17 mouse cellular contexts compared by ENCODE assay signal in the genomic region with DNA sequence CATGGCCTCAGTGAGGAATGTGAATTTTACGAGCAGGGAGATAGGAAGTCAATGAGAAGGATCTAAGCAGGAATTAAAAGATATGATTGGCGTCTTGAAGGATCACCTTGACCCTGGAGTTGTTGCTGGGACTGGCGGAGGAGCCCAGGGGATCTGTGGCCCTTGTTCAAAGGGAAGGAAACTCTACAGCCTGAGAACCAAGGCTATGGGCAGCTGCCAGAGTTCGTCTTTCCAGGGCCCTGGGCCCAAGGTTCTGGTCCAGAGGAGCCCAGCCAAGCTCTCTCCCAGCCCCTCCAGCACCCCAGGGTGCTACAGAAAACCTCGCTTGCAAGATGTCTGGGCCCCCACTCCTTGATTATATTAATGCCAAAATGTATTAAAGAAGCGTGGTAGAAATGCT. TPM values are rescaled to one million over a fixed set of nuclear protein-coding genes. Genes with fewer than 3 reads are reported as not detected.
DNase-seq lines count a peak whose midpoint lies in the region; ATAC-seq and TF ChIP-seq lines count a peak whose summit lies in the region.
"Had no signal": no experiment of that assay in that cellular context is flagged by ENCODE, and none has a peak within 500 bp of the region (broad histone marks: within the 10 kb centered on the region; RNA-seq: fewer than 3 reads in every experiment).

No protein-coding gene starts in this region.

- no peak for TF ChIP-seq EP300 in stomach, postnatal 0 days (optimal IDR thresholded peaks at IDR 0.05)

- H3K9ac ChIP-seq in forebrain, embryonic 14.5 days (ENCODE audit: low read length), result no peak overlapping the region
- H3K9ac ChIP-seq in stomach, postnatal 0 days (ENCODE audit: low read length), result no peak overlapping the region
- H3K9ac ChIP-seq: liver, embryonic 15.5 days had no signal

- 49% methylated on average over 6 of the region's 6 CpGs for WGBS in forebrain, embryonic 10.5 days
- 45% methylated on average over 6 of the region's 6 CpGs for WGBS in forebrain, embryonic 14.5 days
- 48% methylated on average over 6 of the region's 6 CpGs for WGBS in midbrain, embryonic 10.5 days
- 74% methylated on average over 6 of the region's 6 CpGs for WGBS in stomach, postnatal 0 days

- peaks cover 61% of the 10 kb centered on the region for H3K4me1 ChIP-seq in forebrain, embryonic 10.5 days
- peaks cover 26% of the 10 kb centered on the region for H3K4me1 ChIP-seq in forebrain, embryonic 14.5 days (ENCODE audit: control insufficient read depth, insufficient read depth, low read length)
- peaks cover 73% of the 10 kb centered on the region for H3K4me1 ChIP-seq in midbrain, embryonic 10.5 days
- H3K4me1 ChIP-seq in stomach, postnatal 0 days (replicated peaks; ENCODE audit: control insufficient read depth, insufficient read depth), result no peaks in the 10 kb centered on the region; the same call in none of the 2 replicates
- H3K4me1 ChIP-seq: liver, embryonic 15.5 days had no signal

- H3K36me3 ChIP-seq in forebrain, embryonic 10.5 days (replicated peaks), result no peaks in the 10 kb centered on the region
- no peaks in the 10 kb centered on the region for H3K36me3 ChIP-seq in forebrain, embryonic 14.5 days (ENCODE audit: control insufficient read depth, insufficient read depth, low read length)
- H3K36me3 ChIP-seq in midbrain, embryonic 10.5 days, result no peaks in the 10 kb centered on the region
- H3K36me3 ChIP-seq in stomach, postnatal 0 days (ENCODE audit: control insufficient read depth, insufficient read depth, low read length), result no peaks in the 10 kb centered on the region
- H3K36me3 ChIP-seq: liver, embryonic 15.5 days had no signal

- no peaks in the 10 kb centered on the region for H3K9me3 ChIP-seq in forebrain, embryonic 10.5 days
- H3K9me3 ChIP-seq in forebrain, embryonic 14.5 days (replicated peaks; ENCODE audit: control insufficient read depth, low read length), result no peaks in the 10 kb centered on the region
- no peaks in the 10 kb centered on the region for H3K9me3 ChIP-seq in midbrain, embryonic 10.5 days (replicated peaks)
- no peaks in the 10 kb centered on the region for H3K9me3 ChIP-seq in stomach, postnatal 0 days (ENCODE audit: control insufficient read depth, low read length)
- H3K9me3 ChIP-seq: liver, embryonic 15.5 days had no signal

- DNase-seq in forebrain, embryonic 10.5 days (ENCODE audit: extremely low spot score, low spot score), result peak; percentile 17
- no peak for DNase-seq in forebrain, embryonic 14.5 days (ENCODE audit: low spot score)
- DNase-seq in ovary, postnatal 36 days (ENCODE audit: low spot score), result peak; percentile 19
- DNase-seq in ovary, postnatal 14 days (ENCODE audit: low spot score), result no peak
- peak; percentile 41 for DNase-seq in midbrain, embryonic 10.5 days (ENCODE audit: low spot score)
- no peak for DNase-seq in stomach, postnatal 0 days (ENCODE audit: low spot score)
- no peak for DNase-seq in gastrocnemius, postnatal 25 days
- DNase-seq: B cell, adult 2 months; cerebellum, postnatal 25 days; gastrocnemius, postnatal 10 days; lung, postnatal 10 days had no signal

- H3K4me3 ChIP-seq in forebrain, embryonic 10.5 days, result peak overlapping the region; percentile 32
- no peak overlapping the region for H3K4me3 ChIP-seq in forebrain, embryonic 14.5 days (ENCODE audit: low read depth, low read length)
- H3K4me3 ChIP-seq in midbrain, embryonic 10.5 days, result peak overlapping the region; percentile 36
- no peak overlapping the region for H3K4me3 ChIP-seq in stomach, postnatal 0 days (ENCODE audit: low read depth, low read length)
- H3K4me3 ChIP-seq: liver, embryonic 15.5 days had no signal

- peak overlapping the region; percentile 88 for H3K27ac ChIP-seq in forebrain, embryonic 10.5 days
- H3K27ac ChIP-seq in forebrain, embryonic 14.5 days (ENCODE audit: low read depth, low read length), result no peak overlapping the region
- H3K27ac ChIP-seq in midbrain, embryonic 10.5 days (replicated peaks), result peak overlapping the region; percentile 96
- no peak overlapping the region for H3K27ac ChIP-seq in stomach, postnatal 0 days (replicated peaks)
- H3K27ac ChIP-seq: kidney, postnatal 0 days; liver, embryonic 15.5 days had no signal

- H3K27me3 ChIP-seq in forebrain, embryonic 10.5 days (ENCODE audit: poor library complexity, severe bottlenecking), result peaks cover 98% of the 10 kb centered on the region
- peaks cover 69% of the 10 kb centered on the region for H3K27me3 ChIP-seq in forebrain, embryonic 14.5 days (replicated peaks; ENCODE audit: control insufficient read depth, insufficient read depth, low read length)
- H3K27me3 ChIP-seq in midbrain, embryonic 10.5 days (ENCODE audit: low read depth, poor library complexity, severe bottlenecking), result peaks cover 54% of the 10 kb centered on the region
- no peaks in the 10 kb centered on the region for H3K27me3 ChIP-seq in stomach, postnatal 0 days (ENCODE audit: control insufficient read depth, insufficient read depth, low read length)
- H3K27me3 ChIP-seq: Patski had no signal

- ATAC-seq in forebrain, embryonic 14.5 days, result no peak
- ATAC-seq in stomach, postnatal 0 days (ENCODE audit: low FRiP score, low TSS enrichment), result no peak
- ATAC-seq in erythroid progenitor cell, adult 5-6 weeks (replicated peaks; ENCODE audit: low FRiP score, poor library complexity, severe bottlenecking), result no peak
- ATAC-seq: Patski had no signal

- no peak overlapping the region for H3K4me2 ChIP-seq in forebrain, embryonic 14.5 days (ENCODE audit: low read length)
- H3K4me2 ChIP-seq in stomach, postnatal 0 days (replicated peaks; ENCODE audit: low read depth), result no peak overlapping the region
- H3K4me2 ChIP-seq: heart, embryonic 11.5 days; liver, embryonic 15.5 days had no signal

- no peak for TF ChIP-seq CTCF in stomach, postnatal 0 days (IDR thresholded peaks at IDR 0.05; ENCODE audit: low read depth)

RNA-seq across cellular contexts. Expression of gene Lmo1, which starts 21.0 kb away (rescaled TPM):
- polyA plus RNA-seq in forebrain, embryonic 10.5 days (2016; fragmentation: Nextera tagmentation; extraction: Ambion mirVana), result 21.9 and 29.6 TPM in 2 replicates
- 72.2 and 72.5 TPM in 2 replicates for polyA plus RNA-seq in forebrain, embryonic 14.5 days (2014; fragmentation: Nextera tagmentation; extraction: Ambion mirVana)
- polyA plus RNA-seq in midbrain, embryonic 10.5 days (2016; fragmentation: Nextera tagmentation; extraction: Ambion mirVana), result 34.8 and 57.9 TPM in 2 replicates
- polyA plus RNA-seq in stomach, postnatal 0 days (2015; fragmentation: Nextera tagmentation; extraction: Ambion mirVana), result 18.8 and 22.4 TPM in 2 replicates
- 1 to 10 TPM; 2.4 to 3.0 TPM for total RNA-seq in gastrocnemius, postnatal 25 days (2021)
- total RNA-seq in erythroid progenitor cell, adult 5-6 weeks (2015; ENCODE audit: low replicate concordance), result not detected in 2 replicates
- not detected in 2 replicates for total RNA-seq in erythroid progenitor cell, adult 5-6 weeks (2017; ENCODE audit: low replicate concordance)
- total RNA-seq: megakaryocyte-erythroid progenitor cell, adult 5-6 weeks had no signal

Comparison
In these comparisons a context has a peak if more than half of its experiments do, and no peak if none do; other contexts are left out.
1. DNase-seq: peak in forebrain, embryonic 10.5 days (single experiment), ovary, postnatal 36 days (single experiment) and midbrain, embryonic 10.5 days (single experiment); none in forebrain, embryonic 14.5 days (single experiment), ovary, postnatal 14 days (single experiment), stomach, postnatal 0 days (single experiment) and gastrocnemius, postnatal 25 days (single experiment).
2. H3K27ac ChIP-seq: peak in forebrain, embryonic 10.5 days (single experiment) and midbrain, embryonic 10.5 days (single experiment); none in forebrain, embryonic 14.5 days (single experiment) and stomach, postnatal 0 days (single experiment).
3. H3K4me3 ChIP-seq: peak in forebrain, embryonic 10.5 days (single experiment) and midbrain, embryonic 10.5 days (single experiment); none in forebrain, embryonic 14.5 days (single experiment) and stomach, postnatal 0 days (single experiment).